Mouse (Mus musculus): ENCODE measurements around the gene F10. TPM values are rescaled to one million over a fixed set of nuclear protein-coding genes. Genes with fewer than 3 reads are reported as not detected.
A peak's percentile ranks its signal among the peaks of the same experiment; 100 is the strongest.
"Not testable (repeated sequence)": the region's sequence is repeated elsewhere in the genome, so short reads cannot be mapped to it uniquely, and the experiment has no call there.

Gene F10
- polyA plus RNA-seq, 2 experiments = 43.2 to 70.8 TPM

- Histone ChIP-seq H3K4me3 (ENCODE audit: insufficient read depth in 1 of 2, low read depth in 2 of 2, low read length in 2 of 2) (no peak overlapping the region), H3K27me3 (ENCODE audit: control insufficient read depth, insufficient read depth, low read length) (no peaks in the 10 kb centered on the region), H3K4me1 (replicated peaks; ENCODE audit: control insufficient read depth in 2 of 2, insufficient read depth in 2 of 2, low read length in 1 of 2) (peaks cover 0 to 4% of the 10 kb centered on the region in 2 experiments; a peak in 2 of 4 replicates), H3K4me2 (ENCODE audit: low read depth) (no peak overlapping the region), H3K27ac (no peak overlapping the region), H3K9ac (replicated peaks) (no peak overlapping the region), H3K9me3 (ENCODE audit: control insufficient read depth, low read length) (no peaks in the 10 kb centered on the region), H3K36me3 (replicated peaks; ENCODE audit: control insufficient read depth, insufficient read depth, low read depth) (no peaks in the 10 kb centered on the region; the same call in none of the 2 replicates)
- DNase-seq (ENCODE audit: low read depth in 3 of 3, low spot score in 3 of 3) (no peak), ATAC-seq (ENCODE audit: insufficient read depth) (no peak)
- 84% methylated on average over 11 of the region's 11 CpGs for WGBS (ENCODE audit: insufficient replicate concordance)
- TF ChIP-seq EP300 (IDR thresholded peaks at IDR 0.05; ENCODE audit: low read depth) (no peak), CTCF (IDR thresholded peaks at IDR 0.05; ENCODE audit: low read depth) (no peak)
Observed at GRCm38 (mm10) chr8:13073255-13073654, 36.1 kb downstream of the F10 start.

DNA sequence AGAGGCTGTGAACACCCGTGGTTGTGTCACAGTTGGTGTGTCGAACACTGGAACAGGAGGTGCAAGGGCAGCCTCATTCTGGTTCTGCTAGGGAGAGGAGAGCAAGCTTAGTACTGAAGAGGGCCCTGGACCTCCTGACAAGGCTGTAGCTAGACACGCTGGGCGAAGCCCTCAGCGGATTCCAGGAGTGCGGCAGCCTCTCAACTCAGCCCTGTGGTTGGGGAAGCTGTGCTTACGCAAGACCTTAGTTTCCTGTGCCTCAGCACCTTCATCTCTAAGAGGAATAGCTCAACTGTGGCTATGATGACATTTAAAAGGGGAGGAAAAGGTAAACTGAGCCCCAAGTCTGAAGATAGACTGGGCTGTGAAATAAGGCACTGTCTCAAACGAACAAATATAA lies 37.9 kb downstream of the F10 start:
- Histone ChIP-seq H3K4me1 (replicated peaks; ENCODE audit: control insufficient read depth in 2 of 2, insufficient read depth in 2 of 2, low read length in 1 of 2) (peaks cover 0 to 4% of the 10 kb centered on the region in 2 experiments; a peak in 2 of 4 replicates), H3K36me3 (replicated peaks; ENCODE audit: control insufficient read depth, insufficient read depth, low read depth) (peaks cover 12% of the 10 kb centered on the region), H3K27me3 (ENCODE audit: control insufficient read depth, insufficient read depth, low read length) (no peaks in the 10 kb centered on the region), H3K9ac (replicated peaks) (no peak overlapping the region), H3K4me3 (ENCODE audit: insufficient read depth in 1 of 2, low read depth in 2 of 2, low read length in 2 of 2) (no peak overlapping the region), H3K27ac (no peak overlapping the region), H3K4me2 (ENCODE audit: low read depth) (no peak overlapping the region), H3K9me3 (ENCODE audit: control insufficient read depth, low read length) (no peaks in the 10 kb centered on the region)
- TF ChIP-seq EP300 (IDR thresholded peaks at IDR 0.05; ENCODE audit: low read depth) (no peak), CTCF (IDR thresholded peaks at IDR 0.05; ENCODE audit: low read depth) (no peak)
- DNase-seq (ENCODE audit: low read depth in 3 of 3, low spot score in 3 of 3) = no peak
- WGBS (ENCODE audit: insufficient replicate concordance) = 67% methylated on average over 8 of the region's 8 CpGs
- peak; percentile 33; the same call in 1 of the 2 replicates for ATAC-seq (ENCODE audit: insufficient read depth)

DNA sequence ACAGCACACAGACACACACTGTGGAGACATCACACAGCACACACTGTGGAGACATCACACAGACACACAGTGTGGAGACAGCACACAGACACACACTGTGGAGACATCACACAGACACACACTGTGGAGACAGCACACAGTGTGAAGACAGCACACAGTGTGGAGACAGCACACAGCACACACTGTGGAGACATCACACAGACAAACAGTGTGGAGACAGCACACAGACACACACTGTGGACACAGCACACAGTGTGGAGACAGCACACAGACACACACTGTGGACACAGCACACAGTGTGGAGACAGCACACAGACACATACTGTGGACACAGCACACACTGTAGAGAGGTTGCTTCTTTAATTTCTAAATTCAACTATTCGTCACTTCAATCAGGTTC lies 38.5 kb downstream of the F10 start:
- H3K4me1 ChIP-seq (replicated peaks; ENCODE audit: control insufficient read depth in 2 of 2, insufficient read depth in 2 of 2, low read length in 1 of 2); H3K27me3 ChIP-seq (ENCODE audit: control insufficient read depth, insufficient read depth, low read length); H3K9ac ChIP-seq (replicated peaks); H3K9me3 ChIP-seq (ENCODE audit: control insufficient read depth, low read length); H3K4me3 ChIP-seq (ENCODE audit: insufficient read depth in 1 of 2, low read depth in 2 of 2, low read length in 2 of 2); H3K4me2 ChIP-seq (ENCODE audit: low read depth); H3K27ac ChIP-seq; ATAC-seq (ENCODE audit: insufficient read depth); DNase-seq (ENCODE audit: low read depth in 3 of 3, low spot score in 3 of 3): not testable (repeated sequence)
- 88% methylated on average over 1 of the region's 1 CpGs for WGBS (ENCODE audit: insufficient replicate concordance)
- H3K36me3 ChIP-seq (replicated peaks; ENCODE audit: control insufficient read depth, insufficient read depth, low read depth) = peaks cover 13% of the 10 kb centered on the region

- no peaks in the 10 kb centered on the region for H3K9me3 ChIP-seq (ENCODE audit: control insufficient read depth, low read length)
- H3K4me3 ChIP-seq (ENCODE audit: insufficient read depth in 1 of 2, low read depth in 2 of 2, low read length in 2 of 2) = no peak overlapping the region
- H3K36me3 ChIP-seq (replicated peaks; ENCODE audit: control insufficient read depth, insufficient read depth, low read depth) = peaks cover 23% of the 10 kb centered on the region
- H3K27me3 ChIP-seq (ENCODE audit: control insufficient read depth, insufficient read depth, low read length) = no peaks in the 10 kb centered on the region
- no peak for TF ChIP-seq EP300 (IDR thresholded peaks at IDR 0.05; ENCODE audit: low read depth)
- no peak overlapping the region for H3K27ac ChIP-seq
- no peak for DNase-seq (ENCODE audit: low read depth in 3 of 3, low spot score in 3 of 3)
- no peak for ATAC-seq (ENCODE audit: insufficient read depth)
- H3K4me1 ChIP-seq (replicated peaks; ENCODE audit: control insufficient read depth in 2 of 2, insufficient read depth in 2 of 2, low read length in 1 of 2) = peaks cover 0 to 4% of the 10 kb centered on the region in 2 experiments; a peak in 2 of 4 replicates
- no peak overlapping the region for H3K9ac ChIP-seq (replicated peaks)
- WGBS (ENCODE audit: insufficient replicate concordance) = 74% methylated on average over 7 of the region's 7 CpGs
- no peak overlapping the region for H3K4me2 ChIP-seq (ENCODE audit: low read depth)
Observed at GRCm38 (mm10) chr8:13077542-13077941, 40.4 kb downstream of the F10 start.

- peak; percentile 49 for ATAC-seq (ENCODE audit: insufficient read depth)
- DNase-seq (ENCODE audit: low read depth in 3 of 3, low spot score in 3 of 3) = peak; percentile 76 to 82 (median 79)
- Histone ChIP-seq H3K27ac (peak overlapping the region; percentile 92), H3K4me3 (ENCODE audit: insufficient read depth in 1 of 2, low read depth in 2 of 2, low read length in 2 of 2) (peak overlapping the region; percentile 88 to 95), H3K36me3 (replicated peaks; ENCODE audit: control insufficient read depth, insufficient read depth, low read depth) (peaks cover 2% of the 10 kb centered on the region; the same call in 1 of the 2 replicates), H3K4me2 (ENCODE audit: low read depth) (peak overlapping the region; percentile 96), H3K9ac (replicated peaks) (peak overlapping the region; percentile 89), H3K4me1 (replicated peaks; ENCODE audit: control insufficient read depth in 2 of 2, insufficient read depth in 2 of 2, low read length in 1 of 2) (peaks cover 25 to 31% of the 10 kb centered on the region in 2 experiments), H3K27me3 (ENCODE audit: control insufficient read depth, insufficient read depth, low read length) (no peaks in the 10 kb centered on the region), H3K9me3 (ENCODE audit: control insufficient read depth, low read length) (no peaks in the 10 kb centered on the region)
- TF ChIP-seq CTCF (IDR thresholded peaks at IDR 0.05; ENCODE audit: low read depth) (no peak), EP300 (IDR thresholded peaks at IDR 0.05; ENCODE audit: low read depth) (no peak)
- WGBS (ENCODE audit: insufficient replicate concordance) = under 1% methylated on average over 45 of the region's 45 CpGs
Observed at GRCm38 (mm10) chr8:13104691-13105086, 67.6 kb downstream of the F10 start.

Measured in liver, embryonic 14.5 days (tissue).